Mouse (Mus musculus): Measurements from ENCODE around the gene Slc22a14.

The Slc22a14 gene

GRCm38 (mm10) chr9:119122596-119123369, 242.6 kb downstream of the Slc22a14 start:
- no peak for DNase-seq

GRCm38 (mm10) chr9:119120168-119120560, 245.2 kb downstream of the Slc22a14 start:
- no peak for DNase-seq
